Mouse (Mus musculus) monocyte, adult 2 months (primary cell): ENCODE results near the gene Maml3.
A peak's percentile ranks its signal among the peaks of the same experiment; 100 is the strongest.

Source experiments
- DNase-seq, 2 experiments: peaks; one replicate each; pipeline ENCODE4 v3.0.0; 2022; ENCODE audit warnings: low spot score in 2 of 2, low read depth in 1 of 2

Gene Maml3

GRCm38 (mm10) chr3:51796838-51797237, 308.0 kb downstream of the Maml3 start:
- no peak for DNase-seq

- DNase-seq, result no peak
These were observed 308.6 kb downstream of the Maml3 start for GRCm38 (mm10) chr3:51796219-51796828.

- no peak for DNase-seq
These were observed 313.3 kb downstream of the Maml3 start for GRCm38 (mm10) chr3:51791542-51791941.

GRCm38 (mm10) chr3:51789389-51789904, 315.4 kb downstream of the Maml3 start:
- DNase-seq, result peak in 1 of 2 experiments; percentile 19

- peak; percentile 15 to 20 for DNase-seq
These were observed 316.1 kb downstream of the Maml3 start for GRCm38 (mm10) chr3:51788591-51789339.

GRCm38 (mm10) chr3:51787945-51788344, 316.9 kb downstream of the Maml3 start:
- DNase-seq, result no peak

GRCm38 (mm10) chr3:51785796-51786195, 319.1 kb downstream of the Maml3 start:
- no peak for DNase-seq

- no peak for DNase-seq
These were observed 322.7 kb downstream of the Maml3 start for GRCm38 (mm10) chr3:51782191-51782590.

- no peak for DNase-seq
These were observed 325.9 kb downstream of the Maml3 start for GRCm38 (mm10) chr3:51778738-51779592.

GRCm38 (mm10) chr3:51778179-51778578, 326.7 kb downstream of the Maml3 start:
- DNase-seq, result no peak

- no peak for DNase-seq
These were observed 328.8 kb downstream of the Maml3 start for GRCm38 (mm10) chr3:51776018-51776611.

GRCm38 (mm10) chr3:51773587-51773986, 331.3 kb downstream of the Maml3 start:
- DNase-seq, result no peak

- DNase-seq, result no peak
These were observed 332.8 kb downstream of the Maml3 start for GRCm38 (mm10) chr3:51771839-51772630.

- no peak for DNase-seq
These were observed 335.7 kb downstream of the Maml3 start for GRCm38 (mm10) chr3:51769196-51769595.

- DNase-seq, result no peak
These were observed 339.5 kb downstream of the Maml3 start for GRCm38 (mm10) chr3:51765220-51765923.

- no peak for DNase-seq
These were observed 340.7 kb downstream of the Maml3 start for GRCm38 (mm10) chr3:51764175-51764574.

GRCm38 (mm10) chr3:51762900-51763299, 342.0 kb downstream of the Maml3 start:
- no peak for DNase-seq

GRCm38 (mm10) chr3:51759534-51759933, 345.3 kb downstream of the Maml3 start:
- no peak for DNase-seq

- DNase-seq, result no peak
These were observed 347.8 kb downstream of the Maml3 start for GRCm38 (mm10) chr3:51757032-51757431.

GRCm38 (mm10) chr3:51756283-51756682, 348.6 kb downstream of the Maml3 start:
- no peak for DNase-seq
